Mouse (Mus musculus) left cerebral cortex, adult 2 months (tissue): ENCODE data around the gene Arl15. TPM values are rescaled to one million over a fixed set of nuclear protein-coding genes. Genes with fewer than 3 reads are reported as not detected.

Experiments
- DNase-seq, 2 experiments: peaks; one replicate each; pipeline ENCODE4 v3.0.0; 2021 to 2022; ENCODE audit warnings: low spot score in 2 of 2, mixed read lengths in 1 of 2; ENCODE audit errors: extremely low spot score in 1 of 2
- H3K27ac ChIP-seq: fragments of 200-600 bp; 2 replicates; pipeline ENCODE4 v1.8.1; 2022
- H3K4me3 ChIP-seq: fragments of 200-600 bp; 2 replicates; pipeline ENCODE4 v1.8.1; 2022
- CTCF ChIP-seq: fragments of 200-600 bp; IDR thresholded peaks from 2 replicates; pipeline ENCODE4 v1.8.1; 2022; ENCODE audit warnings: antibody characterized with exemption, mild to moderate bottlenecking, moderate library complexity
- intact Hi-C: fragments of 180-260 bp; cut with DNase I; formaldehyde crosslinking; loops from one replicate; pipeline ENCODE4 v1.15.1; 2025
- total RNA-seq, 2 experiments: library from RNA; stranded (reverse); gene quantifications; 2 replicates each; pipeline ENCODE4 v1.2.3; 2021

Arl15 gene
- total RNA-seq, 2 experiments from 2014 or later, result 34.2 to 35.5 TPM

DNA sequence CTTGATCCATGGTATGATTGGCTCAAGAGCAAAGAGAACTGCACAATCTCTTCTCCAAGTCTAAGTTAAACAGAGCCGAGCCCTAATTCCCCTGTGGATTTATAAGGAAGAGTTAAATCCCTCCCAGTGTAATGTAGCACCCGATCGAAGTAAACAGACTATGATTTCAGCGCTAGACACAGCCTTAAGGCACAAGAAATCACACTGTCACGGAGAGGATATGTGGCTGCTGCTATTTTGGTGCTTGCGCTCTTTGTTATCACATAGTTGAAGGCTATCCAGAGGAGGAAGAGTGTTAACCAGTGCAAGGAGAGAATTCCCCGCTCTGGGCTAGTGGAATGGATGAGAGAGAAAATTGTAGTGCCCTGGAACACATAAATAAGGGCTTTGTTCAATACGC is 223.6 kb downstream of the Arl15 start:
- DNase-seq, result no peak
- Histone ChIP-seq H3K27ac (no peak overlapping the region), H3K4me3 (no peak overlapping the region)
- no peak for TF ChIP-seq CTCF
- intact Hi-C loops, result no loop called here

- no peak for TF ChIP-seq CTCF
- intact Hi-C loops, result no loop called here
- no peak overlapping the region for H3K27ac ChIP-seq
- no peak overlapping the region for H3K4me3 ChIP-seq
- DNase-seq, result no peak
Observed at GRCm38 (mm10) chr13:114023541-114023940, 229.2 kb downstream of the Arl15 start.

- no peak for DNase-seq
- no peak overlapping the region for H3K4me3 ChIP-seq
- no peak for TF ChIP-seq CTCF
- no peak overlapping the region for H3K27ac ChIP-seq
- intact Hi-C loops, result no loop called here
Observed at GRCm38 (mm10) chr13:114026306-114026705, 232.0 kb downstream of the Arl15 start.

DNA sequence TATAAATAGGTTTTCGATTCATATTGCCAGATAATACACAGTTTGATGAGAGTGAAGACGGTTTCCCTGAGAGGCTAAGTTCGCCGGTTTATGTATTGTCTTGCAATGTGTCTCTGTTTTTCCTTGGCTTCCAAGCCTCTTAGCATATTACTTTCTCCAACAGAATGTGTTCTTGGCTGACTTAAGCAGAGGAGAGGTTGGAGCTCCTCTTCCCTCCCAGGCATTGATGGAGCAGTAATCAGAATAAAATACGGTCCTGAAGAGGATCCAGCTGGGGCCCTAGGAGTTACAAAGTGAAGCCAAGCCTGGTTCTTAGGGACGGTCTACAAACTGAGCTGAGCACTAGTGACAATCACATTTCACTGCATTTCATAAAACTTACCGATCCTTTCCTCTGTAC is 232.4 kb downstream of the Arl15 start:
- no peak overlapping the region for H3K4me3 ChIP-seq
- TF ChIP-seq CTCF, result no peak
- intact Hi-C loops, result no loop called here
- no peak overlapping the region for H3K27ac ChIP-seq
- DNase-seq, result no peak

GRCm38 (mm10) chr13:114048071-114048470 is 253.8 kb downstream of the Arl15 start:
- intact Hi-C loops, result no loop called here
- DNase-seq, result no peak
- Histone ChIP-seq H3K4me3 (no peak overlapping the region), H3K27ac (no peak overlapping the region)
- no peak for TF ChIP-seq CTCF

DNA sequence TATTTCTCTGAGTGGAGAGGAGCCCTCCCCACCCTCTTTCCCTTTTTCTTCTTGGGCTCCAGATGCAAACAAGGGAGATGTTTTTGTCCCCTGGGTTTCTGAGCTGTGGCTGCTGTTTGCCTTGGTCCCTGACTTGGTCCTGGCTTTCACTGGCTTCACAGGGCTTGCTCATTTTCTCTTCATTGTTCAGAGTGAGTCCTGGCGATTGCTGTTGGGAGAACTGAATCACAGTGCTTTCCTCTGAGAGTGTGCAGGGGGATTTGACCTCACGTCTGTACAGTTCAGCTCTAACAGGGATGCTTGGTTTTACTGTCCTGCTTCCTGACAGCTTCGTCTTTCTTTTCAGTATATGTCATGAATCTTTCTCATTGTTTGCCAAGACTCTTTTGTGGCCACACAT is 254.4 kb downstream of the Arl15 start:
- TF ChIP-seq CTCF, result no peak
- Histone ChIP-seq H3K27ac (no peak overlapping the region), H3K4me3 (no peak overlapping the region)
- intact Hi-C loops, result no loop called here
- DNase-seq, result no peak

GRCm38 (mm10) chr13:114051151-114051850 is 257.0 kb downstream of the Arl15 start:
- no peak for TF ChIP-seq CTCF
- intact Hi-C loops, result no loop called here

DNA sequence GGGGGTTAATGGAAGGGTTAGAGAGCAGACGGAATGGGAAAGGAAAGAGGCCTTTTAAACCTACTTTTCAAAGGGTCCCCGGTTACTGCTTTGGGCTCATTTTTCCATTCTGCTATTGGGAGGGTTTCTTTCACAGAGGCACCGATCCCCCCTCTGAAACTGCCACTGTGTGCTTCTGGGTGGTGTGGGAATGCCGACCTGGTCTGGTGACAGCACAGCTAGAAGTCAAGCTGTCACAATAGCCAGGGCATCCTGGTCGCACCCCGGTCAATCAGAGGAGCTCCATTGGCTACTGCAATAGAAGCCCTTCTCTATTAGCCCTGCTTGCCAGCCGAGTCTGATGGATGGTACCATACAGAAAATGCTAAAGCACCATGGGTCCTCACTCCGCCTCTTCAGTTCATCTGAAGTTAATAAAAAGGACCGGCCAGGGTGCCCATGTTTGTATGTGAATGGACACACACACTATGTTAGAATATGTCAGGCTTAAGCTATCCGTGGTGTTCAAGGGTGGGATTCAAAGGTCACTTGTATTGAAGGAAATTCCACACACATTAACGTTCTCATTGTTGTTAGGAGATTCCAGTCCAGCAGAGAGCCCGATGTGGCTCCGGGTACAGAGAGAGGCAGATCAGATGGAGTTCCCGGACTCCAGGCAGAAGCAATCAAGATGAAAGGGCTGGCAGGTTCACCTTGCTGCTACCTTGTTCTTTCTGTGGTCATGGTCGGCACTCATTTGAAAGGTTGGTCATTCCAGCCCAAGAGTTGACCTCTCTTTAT is 258.3 kb downstream of the Arl15 start:
- H3K27ac ChIP-seq, result no peak overlapping the region
- TF ChIP-seq CTCF, result no peak
- H3K4me3 ChIP-seq, result no peak overlapping the region
- intact Hi-C loops, result no loop called here
- no peak for DNase-seq

More at GRCm38 (mm10) chr13:114051151-114051850, 257.0 kb downstream of the Arl15 start:
- Histone ChIP-seq H3K27ac (no peak overlapping the region), H3K4me3 (no peak overlapping the region)
- DNase-seq, result no peak

DNA sequence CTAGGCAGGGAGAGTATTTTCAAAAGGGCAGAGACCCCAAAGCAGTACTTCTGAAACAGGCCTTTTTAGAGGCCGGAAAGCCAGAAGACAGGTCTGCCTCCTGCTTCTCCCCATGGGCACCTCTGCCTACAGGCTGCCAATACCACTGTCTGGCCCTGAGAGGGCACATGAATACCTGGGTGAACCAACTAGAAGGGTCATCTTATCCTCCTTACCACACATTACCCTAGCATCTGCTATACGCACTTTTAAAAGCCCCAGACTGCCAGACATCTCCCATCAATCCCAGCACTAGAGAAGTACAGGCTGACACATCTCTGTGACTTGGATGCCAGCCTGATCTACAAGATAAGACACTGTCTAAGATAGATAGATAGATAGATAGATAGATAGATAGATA is 259.0 kb downstream of the Arl15 start:
- H3K4me3 ChIP-seq, result no peak overlapping the region
- no peak for DNase-seq
- H3K27ac ChIP-seq, result no peak overlapping the region
- TF ChIP-seq CTCF, result no peak
- intact Hi-C loops, result no loop called here

DNA sequence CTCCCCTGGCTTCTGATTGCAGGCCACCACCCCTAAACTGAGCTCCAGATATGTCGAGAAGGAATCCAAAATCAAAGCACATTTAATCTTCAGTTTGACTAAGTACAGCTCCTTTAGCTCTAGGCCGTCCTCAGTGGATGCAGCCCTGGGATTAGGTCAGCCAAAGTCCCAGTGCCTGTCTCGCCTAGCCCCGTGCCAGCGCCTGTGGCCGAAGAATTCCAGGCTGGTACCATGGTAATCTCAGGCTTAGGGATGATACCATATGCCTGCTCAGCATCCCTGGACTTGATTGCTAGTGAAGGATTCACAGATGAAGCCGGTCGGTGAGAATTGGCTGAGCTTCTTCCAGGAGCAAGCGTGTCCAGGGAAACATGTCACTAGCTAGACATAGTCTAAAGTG is 261.4 kb downstream of the Arl15 start:
- TF ChIP-seq CTCF, result no peak
- no peak overlapping the region for H3K27ac ChIP-seq
- H3K4me3 ChIP-seq, result no peak overlapping the region
- no peak for DNase-seq
- intact Hi-C loops, result no loop called here

DNA sequence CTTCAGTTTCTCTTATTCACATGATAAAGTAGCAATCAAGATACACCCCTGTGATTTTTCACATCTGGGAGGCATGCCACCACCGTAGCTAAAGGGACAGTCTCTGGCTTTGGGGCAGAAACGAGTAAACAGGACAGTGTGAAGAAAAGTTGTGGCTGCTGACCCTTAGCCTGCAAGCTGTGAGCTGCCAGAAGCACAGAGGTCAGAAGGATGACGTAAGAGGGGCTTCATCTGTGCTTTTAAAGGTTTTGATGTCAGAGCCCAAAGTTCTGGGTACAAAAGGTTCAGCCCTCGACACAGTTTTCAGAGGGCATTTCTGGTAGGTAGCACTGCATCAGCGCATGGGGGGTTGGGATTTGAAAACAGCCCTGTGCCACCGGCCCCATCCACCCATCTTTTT is 266.0 kb downstream of the Arl15 start:
- Histone ChIP-seq H3K4me3 (no peak overlapping the region), H3K27ac (no peak overlapping the region)
- intact Hi-C loops, result no loop called here
- no peak for TF ChIP-seq CTCF
- no peak for DNase-seq

GRCm38 (mm10) chr13:114061234-114061633 is 266.9 kb downstream of the Arl15 start:
- Histone ChIP-seq H3K27ac (no peak overlapping the region), H3K4me3 (no peak overlapping the region)
- no peak for DNase-seq
- intact Hi-C loops, result no loop called here
- TF ChIP-seq CTCF, result no peak

GRCm38 (mm10) chr13:114064069-114064468 is 269.8 kb downstream of the Arl15 start:
- no peak for TF ChIP-seq CTCF
- no peak for DNase-seq
- intact Hi-C loops, result no loop called here
- no peak overlapping the region for H3K4me3 ChIP-seq
- H3K27ac ChIP-seq, result no peak overlapping the region
